Comparison of ENCODE assay signal across 42 mouse cellular contexts in genomic region chr7:35460971-35461370, GRCm38 (mm10). TPM values are rescaled to one million over a fixed set of nuclear protein-coding genes. Genes with fewer than 3 reads are reported as not detected.
"Had no signal": no experiment of that assay in that cellular context is flagged by ENCODE, and none has a peak within 500 bp of the region (broad histone marks: within the 10 kb centered on the region; RNA-seq: fewer than 3 reads in every experiment).

No protein-coding gene starts in this region.

- DNase-seq: left cerebral cortex, postnatal 4 days; liver; liver, embryonic 13.5 days; liver, postnatal 0 days; lung, adult 18-20 months; lung, adult 2 months; lung, embryonic 14.5 days; lung, postnatal 10 days; lung, postnatal 14 days; lung, postnatal 36 days; lung, postnatal 4 days; midbrain, embryonic 14.5 days had no signal

- ATAC-seq: liver, embryonic 12.5 days; liver, postnatal 0 days; lung, postnatal 0 days; midbrain, embryonic 13.5 days; midbrain, embryonic 15.5 days; midbrain, embryonic 16.5 days had no signal

- H3K4me3 ChIP-seq: limb, embryonic 10.5 days; limb, embryonic 12.5 days; limb, embryonic 13.5 days; limb, embryonic 15.5 days; liver, embryonic 12.5 days; liver, embryonic 13.5 days; liver, embryonic 15.5 days; lung, embryonic 15.5 days; midbrain, embryonic 10.5 days; midbrain, embryonic 12.5 days; midbrain, embryonic 13.5 days; midbrain, embryonic 15.5 days; myocyte had no signal

- H3K27ac ChIP-seq: limb, embryonic 10.5 days; limb, embryonic 12.5 days; limb, embryonic 13.5 days; limb, embryonic 15.5 days; liver, embryonic 12.5 days; liver, embryonic 13.5 days; liver, embryonic 14.5 days; liver, embryonic 15.5 days; lung, embryonic 15.5 days; macrophage; midbrain, embryonic 10.5 days; midbrain, embryonic 12.5 days; midbrain, embryonic 13.5 days; midbrain, embryonic 15.5 days had no signal

- H3K4me1 ChIP-seq: limb, embryonic 10.5 days; limb, embryonic 12.5 days; limb, embryonic 13.5 days; limb, embryonic 15.5 days; liver, embryonic 12.5 days; liver, embryonic 13.5 days; liver, embryonic 15.5 days; lung, embryonic 15.5 days; midbrain, embryonic 10.5 days; midbrain, embryonic 12.5 days; midbrain, embryonic 13.5 days; midbrain, embryonic 15.5 days had no signal

- H3K27me3 ChIP-seq: limb, embryonic 12.5 days; limb, embryonic 13.5 days; limb, embryonic 15.5 days; liver, embryonic 12.5 days; liver, embryonic 13.5 days; liver, embryonic 15.5 days; lung, embryonic 15.5 days; midbrain, embryonic 12.5 days; midbrain, embryonic 13.5 days; midbrain, embryonic 15.5 days had no signal

- H3K9ac ChIP-seq: limb, embryonic 12.5 days; limb, embryonic 13.5 days; limb, embryonic 15.5 days; liver, embryonic 12.5 days; liver, embryonic 13.5 days; liver, embryonic 14.5 days; liver, embryonic 15.5 days; liver, postnatal 0 days; lung, embryonic 14.5 days; lung, embryonic 15.5 days; midbrain, embryonic 12.5 days; midbrain, embryonic 13.5 days; midbrain, embryonic 15.5 days had no signal

- H3K4me2 ChIP-seq: limb, embryonic 12.5 days; limb, embryonic 13.5 days; limb, embryonic 15.5 days; liver, embryonic 11.5 days; liver, embryonic 12.5 days; liver, embryonic 13.5 days; liver, embryonic 15.5 days; lung, embryonic 14.5 days; lung, embryonic 15.5 days; midbrain, embryonic 11.5 days; midbrain, embryonic 12.5 days; midbrain, embryonic 13.5 days; midbrain, embryonic 15.5 days had no signal

- H3K9me3 ChIP-seq: limb, embryonic 10.5 days; limb, embryonic 12.5 days; limb, embryonic 13.5 days; limb, embryonic 15.5 days; liver, embryonic 12.5 days; liver, embryonic 13.5 days; liver, embryonic 15.5 days; lung, embryonic 15.5 days; megakaryocyte, embryonic 14.5 days; midbrain, embryonic 10.5 days; midbrain, embryonic 12.5 days; midbrain, embryonic 13.5 days; midbrain, embryonic 15.5 days had no signal

- H3K36me3 ChIP-seq: limb, embryonic 10.5 days; limb, embryonic 12.5 days; limb, embryonic 13.5 days; limb, embryonic 15.5 days; liver, embryonic 12.5 days; liver, embryonic 13.5 days; liver, embryonic 15.5 days; lung, embryonic 15.5 days; midbrain, embryonic 10.5 days; midbrain, embryonic 12.5 days; midbrain, embryonic 13.5 days; midbrain, embryonic 15.5 days had no signal

RNA-seq across cellular contexts. Expression of gene Slc7a9, which starts 12.4 kb away (rescaled TPM):
- total RNA-seq: left cerebral cortex, postnatal 10 days; left cerebral cortex, postnatal 14 days; left cerebral cortex, postnatal 25 days; left cerebral cortex, postnatal 36 days; left cerebral cortex, postnatal 4 days; liver, adult 2 months; megakaryocyte progenitor cell, adult 5-6 weeks; megakaryocyte, adult 5-6 weeks; megakaryocyte-erythroid progenitor cell, adult 5-6 weeks; midbrain, postnatal 0 days; monocyte, adult 5-6 weeks had no signal
- polyA plus RNA-seq: macrophage; midbrain, embryonic 11.5 days; midbrain, embryonic 12.5 days; midbrain, embryonic 13.5 days; midbrain, embryonic 14.5 days; midbrain, embryonic 16.5 days; midbrain, postnatal 0 days; myocyte; neural tube, embryonic 11.5 days had no signal
